Mouse (Mus musculus): ENCODE results near the gene Glod4.

Gene Glod4

GRCm38 (mm10) chr11:76201761-76202674 is 41.5 kb downstream of the Glod4 start:
- peak; percentile 25 to 37 for DNase-seq

- DNase-seq: no peak
Observed at GRCm38 (mm10) chr11:76196977-76197469, 46.5 kb downstream of the Glod4 start.

DNA sequence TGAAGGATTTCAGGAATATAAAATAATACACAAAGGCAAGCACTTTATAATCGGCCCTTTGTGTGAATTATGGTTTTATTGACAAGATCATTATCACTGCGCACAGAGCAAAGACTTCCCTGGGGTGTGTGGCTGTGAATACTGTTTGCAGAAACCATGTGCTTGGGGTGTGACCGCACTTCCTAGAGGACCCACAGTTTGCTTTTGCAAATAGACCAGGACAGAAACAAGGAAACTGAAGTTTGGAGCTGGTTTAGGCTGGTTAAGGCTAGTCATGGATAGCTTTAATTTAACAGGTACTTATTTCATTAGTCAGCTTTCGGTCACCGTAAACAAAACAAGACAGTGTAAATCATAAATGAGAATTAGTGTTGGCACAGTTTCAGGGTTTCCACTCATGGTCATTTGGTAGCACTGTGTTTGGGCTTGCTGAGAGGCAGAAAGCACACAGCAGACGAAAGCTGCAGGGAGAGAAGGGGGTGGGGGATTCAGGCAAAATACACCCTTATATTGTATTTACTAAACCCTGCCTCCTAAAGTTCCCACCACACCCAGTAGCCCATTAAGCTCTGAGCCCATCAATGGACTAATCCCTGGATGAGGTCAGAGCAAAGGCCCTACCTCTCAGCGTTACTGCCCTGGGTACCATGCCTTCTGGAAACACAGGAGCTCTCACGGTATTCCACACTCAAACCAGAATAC is 47.1 kb downstream of the Glod4 start:
- no peak for DNase-seq

GRCm38 (mm10) chr11:76186908-76187307 is 56.6 kb downstream of the Glod4 start:
- no peak for DNase-seq

DNA sequence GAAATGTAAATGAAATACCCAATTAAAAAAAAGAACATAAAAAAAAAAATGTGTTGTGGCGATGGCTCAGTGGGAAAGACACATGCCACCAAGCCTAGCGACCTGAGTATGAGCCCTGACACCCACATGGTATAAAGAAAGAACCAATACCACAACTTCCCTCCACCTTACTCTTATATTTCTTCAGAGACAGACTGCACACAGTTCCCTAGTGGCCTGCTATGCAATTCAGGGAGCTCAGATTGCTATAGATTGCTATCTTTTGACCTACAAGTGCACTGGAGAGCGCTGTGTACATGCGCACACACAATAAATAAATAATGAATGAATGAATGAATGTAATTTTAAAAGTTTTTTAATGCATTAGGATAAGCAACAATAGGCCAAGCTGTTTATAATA is 59.8 kb downstream of the Glod4 start:
- DNase-seq: no peak

DNA sequence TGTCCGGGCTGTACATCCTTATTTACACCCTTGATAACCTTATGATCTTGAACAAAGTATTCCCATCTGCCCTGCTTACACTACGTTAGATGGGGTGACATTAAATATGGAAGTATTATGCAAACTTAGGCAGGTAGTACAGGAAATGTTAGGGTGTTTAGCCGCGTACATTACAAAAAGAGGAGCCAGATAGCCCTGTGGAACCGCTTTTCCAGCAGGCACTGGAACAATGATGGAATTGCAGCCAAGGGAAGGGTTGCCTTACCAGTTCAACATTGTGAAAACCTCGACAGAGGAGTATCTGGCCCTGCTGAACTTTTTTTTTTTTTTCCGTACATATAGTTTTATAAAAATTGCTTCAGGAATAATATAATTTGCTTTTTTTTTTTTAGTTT is 63.4 kb downstream of the Glod4 start:
- DNase-seq: no peak

- peak; percentile 82 to 84 for DNase-seq
Observed at GRCm38 (mm10) chr11:76179495-76180145, 63.9 kb downstream of the Glod4 start, which contains the start of the genes Vps53 and Fam57a. Gene Vps53, minus strand, starts transcription at chr11:76179647. Gene Fam57a, plus strand, starts transcription at chr11:76179671.

- peak; percentile 7 to 12 for DNase-seq
Observed at GRCm38 (mm10) chr11:76178726-76179494, 64.6 kb downstream of the Glod4 start.

DNA sequence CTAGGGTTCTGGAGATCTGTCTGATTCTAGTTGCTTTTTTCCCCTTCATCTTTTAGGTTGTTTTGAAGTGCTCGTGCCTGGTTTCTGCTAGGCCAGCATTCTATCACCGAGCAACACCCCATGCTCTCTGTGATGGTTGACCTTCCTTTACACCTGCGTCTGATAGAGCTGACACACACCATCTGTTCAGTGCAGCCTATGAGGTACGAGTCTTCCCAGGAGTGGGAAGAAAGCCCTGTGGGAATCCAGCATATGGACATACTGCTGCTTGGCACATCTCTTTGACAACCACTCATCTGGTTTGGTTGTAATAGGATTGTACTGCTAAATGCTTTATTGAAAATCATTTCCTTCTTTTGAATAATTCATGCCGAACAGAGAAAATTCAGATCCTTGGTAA is 73.3 kb downstream of the Glod4 start:
- DNase-seq: no peak

- no peak for DNase-seq
Observed at GRCm38 (mm10) chr11:76168976-76169375, 74.5 kb downstream of the Glod4 start.

GRCm38 (mm10) chr11:76167079-76167765 is 76.3 kb downstream of the Glod4 start:
- peak; percentile 38 to 54 for DNase-seq

DNA sequence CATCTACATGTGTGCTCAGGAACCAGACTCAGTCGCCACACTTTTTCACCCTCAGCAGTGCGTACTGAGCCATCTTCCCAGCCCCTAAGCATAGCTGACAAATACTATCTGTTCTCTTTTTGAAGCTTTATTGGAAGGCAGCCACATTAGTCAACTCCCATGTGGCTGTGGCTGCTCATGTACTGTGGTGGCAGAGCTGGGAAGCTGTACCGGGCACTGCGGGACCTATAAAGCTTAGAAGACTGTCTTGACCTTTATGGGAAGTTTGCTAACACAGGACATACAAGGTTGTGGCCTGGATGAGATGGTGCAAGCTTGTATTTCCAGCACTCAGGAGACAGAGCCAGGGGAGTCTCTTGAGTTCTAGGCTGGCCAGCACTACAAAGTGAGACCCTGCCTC is 76.9 kb downstream of the Glod4 start:
- no peak for DNase-seq

GRCm38 (mm10) chr11:76160251-76160650 is 83.3 kb downstream of the Glod4 start:
- DNase-seq: no peak

- no peak for DNase-seq
Observed at GRCm38 (mm10) chr11:76158375-76158774, 85.2 kb downstream of the Glod4 start.

- no peak for DNase-seq
Observed at GRCm38 (mm10) chr11:76154861-76155260, 88.7 kb downstream of the Glod4 start.

- DNase-seq: no peak
Observed at GRCm38 (mm10) chr11:76154200-76154599, 89.3 kb downstream of the Glod4 start.

DNA sequence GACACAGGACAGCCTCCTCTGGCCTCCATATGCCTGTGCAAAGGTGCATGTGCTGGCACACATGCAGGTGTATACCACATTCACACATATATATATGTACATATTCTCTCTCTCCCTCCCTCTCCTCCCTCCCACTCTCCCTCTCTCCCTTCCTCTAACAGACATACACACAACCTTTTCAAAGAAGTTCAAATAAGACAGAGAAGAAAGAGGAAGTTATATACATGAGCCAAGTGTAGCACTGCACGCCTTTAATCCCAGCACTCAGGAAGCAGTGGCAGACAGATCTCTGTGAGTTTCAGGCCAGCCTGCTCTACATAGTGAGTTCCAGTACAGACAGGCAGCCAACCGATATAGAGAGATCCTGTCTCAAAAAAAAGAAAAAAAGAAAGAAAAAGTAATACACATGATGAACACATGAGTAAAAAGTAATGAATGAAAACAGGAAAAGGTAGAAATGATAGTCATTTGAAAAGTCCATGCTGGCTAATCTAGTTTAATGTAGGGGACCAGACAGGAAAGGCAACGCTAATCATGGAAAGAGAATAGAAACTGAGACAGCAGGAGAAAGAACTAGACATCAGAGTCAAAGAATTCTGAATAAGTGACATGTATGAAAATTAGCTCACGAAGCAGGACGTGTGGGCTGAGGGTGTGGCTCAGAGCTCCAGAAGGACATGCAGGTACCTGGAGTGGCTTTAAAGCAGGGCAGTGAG is 90.1 kb downstream of the Glod4 start:
- DNase-seq: peak in 1 of 2 experiments; percentile 16

GRCm38 (mm10) chr11:76150980-76151379 is 92.5 kb downstream of the Glod4 start:
- DNase-seq: no peak

DNA sequence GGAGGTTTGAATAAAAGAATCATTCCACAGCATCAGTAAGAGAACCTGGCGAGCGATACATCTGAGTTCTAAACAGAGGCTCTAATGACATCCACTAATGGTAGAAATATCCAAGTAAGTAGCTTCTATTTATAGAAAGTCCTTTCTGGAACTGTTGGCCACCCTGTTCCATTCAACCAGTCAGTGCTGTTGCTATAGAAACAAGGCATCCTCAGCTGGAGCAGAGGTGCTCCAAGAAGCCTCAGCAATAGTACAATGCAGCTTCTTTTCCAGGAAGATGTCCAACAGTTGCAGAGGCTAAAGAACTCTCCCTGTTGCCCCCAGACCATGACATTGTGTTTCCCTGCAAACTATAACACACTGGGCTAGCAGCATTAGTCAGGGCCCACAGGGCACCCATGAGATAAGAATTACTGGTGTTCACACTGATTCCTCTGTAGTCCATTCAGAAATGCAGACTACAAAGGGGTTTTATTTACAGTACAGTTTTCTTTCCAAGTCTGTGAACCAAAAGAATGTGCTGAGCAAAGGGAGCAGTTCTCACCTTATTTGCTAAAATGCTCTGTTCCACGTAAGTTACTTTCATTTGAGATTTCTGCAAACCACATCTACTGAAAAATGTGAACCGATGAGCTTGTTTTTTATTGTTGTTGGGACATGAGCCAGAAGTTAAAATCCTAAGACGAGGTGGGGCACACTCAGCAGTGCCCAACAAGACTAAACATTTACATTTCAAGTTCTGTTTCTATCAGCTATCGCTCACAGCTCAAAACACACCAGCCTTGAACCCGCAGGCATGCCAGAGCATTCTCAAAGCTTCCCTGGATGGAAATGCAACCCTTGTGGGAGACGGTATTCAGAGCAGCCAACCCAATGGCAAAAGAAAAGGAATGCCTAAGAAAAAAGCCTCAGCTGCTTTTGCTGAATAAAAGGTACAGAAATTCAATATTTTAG is 95.2 kb downstream of the Glod4 start:
- DNase-seq: no peak
